22 mouse cellular contexts compared by ENCODE assay signal in genomic region chr13:17086547-17086946, GRCm38 (mm10).
A peak's percentile ranks its signal among the peaks of the same experiment; 100 is the strongest.
DNase-seq lines count a peak whose midpoint lies in the region; ATAC-seq lines count a peak whose summit lies in the region.
"Had no signal": no experiment of that assay in that cellular context is flagged by ENCODE, and none has a peak within 500 bp of the region (broad histone marks: within the 10 kb centered on the region; RNA-seq: fewer than 3 reads in every experiment).

No protein-coding gene starts in this region.

- no peaks in the 10 kb centered on the region for H3K36me3 ChIP-seq in embryonic facial prominence, embryonic 11.5 days (replicated peaks; ENCODE audit: control insufficient read depth, insufficient read depth, low read depth, low read length)
- H3K36me3 ChIP-seq in embryonic facial prominence, embryonic 10.5 days (replicated peaks) = no peaks in the 10 kb centered on the region
- no peaks in the 10 kb centered on the region for H3K36me3 ChIP-seq in limb, embryonic 12.5 days
- no peaks in the 10 kb centered on the region for H3K36me3 ChIP-seq in limb, embryonic 10.5 days
- no peaks in the 10 kb centered on the region for H3K36me3 ChIP-seq in embryonic facial prominence, embryonic 12.5 days
- H3K36me3 ChIP-seq: heart, embryonic 13.5 days; hindbrain, embryonic 13.5 days; midbrain, embryonic 15.5 days; neural tube, embryonic 15.5 days had no signal

- H3K9ac ChIP-seq in embryonic facial prominence, embryonic 11.5 days (replicated peaks; ENCODE audit: low read length) = no peak overlapping the region
- H3K9ac ChIP-seq in limb, embryonic 12.5 days (replicated peaks) = no peak overlapping the region
- no peak overlapping the region for H3K9ac ChIP-seq in embryonic facial prominence, embryonic 12.5 days
- H3K9ac ChIP-seq: forebrain, embryonic 13.5 days; heart, embryonic 13.5 days; hindbrain, embryonic 13.5 days; midbrain, embryonic 15.5 days; neural tube, embryonic 15.5 days had no signal

- 53% methylated on average over 2 of the region's 2 CpGs for WGBS in embryonic facial prominence, embryonic 11.5 days
- WGBS in embryonic facial prominence, embryonic 10.5 days = 73% methylated on average over 2 of the region's 2 CpGs
- 8% methylated on average over 2 of the region's 2 CpGs for WGBS in limb, embryonic 12.5 days
- WGBS in limb, embryonic 10.5 days = 65% methylated on average over 2 of the region's 2 CpGs
- WGBS in embryonic facial prominence, embryonic 12.5 days = 17% methylated on average over 2 of the region's 2 CpGs

- no peak for ATAC-seq in embryonic facial prominence, embryonic 11.5 days (replicated peaks; ENCODE audit: insufficient number of reproducible peaks, low FRiP score, low TSS enrichment, low read depth)
- peak; percentile 65; the same call in 1 of the 2 replicates for ATAC-seq in limb, embryonic 12.5 days (ENCODE audit: insufficient number of reproducible peaks, insufficient read depth, low FRiP score, low TSS enrichment, low read depth)
- ATAC-seq in embryonic facial prominence, embryonic 12.5 days (ENCODE audit: insufficient number of reproducible peaks, insufficient read depth, low FRiP score, low TSS enrichment) = no peak
- peak; percentile 65; the same call in 1 of the 2 replicates for ATAC-seq in megakaryocyte-erythroid progenitor cell, adult 5-6 weeks (replicated peaks; ENCODE audit: low FRiP score, low TSS enrichment, poor library complexity, severe bottlenecking)
- ATAC-seq: CD4-positive, CD25-positive, alpha-beta regulatory T cell, adult 4 months; forebrain, embryonic 13.5 days; inflammation-experienced regulatory T-cells, adult 6 months; midbrain, embryonic 15.5 days; Patski had no signal

- no peak overlapping the region for H3K4me2 ChIP-seq in embryonic facial prominence, embryonic 11.5 days (ENCODE audit: low read depth, low read length)
- no peak overlapping the region for H3K4me2 ChIP-seq in limb, embryonic 12.5 days
- no peak overlapping the region for H3K4me2 ChIP-seq in embryonic facial prominence, embryonic 12.5 days (replicated peaks)
- H3K4me2 ChIP-seq: forebrain, embryonic 13.5 days; heart, embryonic 13.5 days; hindbrain, embryonic 13.5 days; liver, embryonic 11.5 days; midbrain, embryonic 15.5 days; neural tube, embryonic 15.5 days had no signal

- H3K4me1 ChIP-seq in embryonic facial prominence, embryonic 11.5 days (ENCODE audit: control insufficient read depth, insufficient read depth, low read length) = no peaks in the 10 kb centered on the region
- peaks cover 20% of the 10 kb centered on the region for H3K4me1 ChIP-seq in embryonic facial prominence, embryonic 10.5 days
- H3K4me1 ChIP-seq in limb, embryonic 12.5 days (replicated peaks) = peaks cover 24% of the 10 kb centered on the region
- H3K4me1 ChIP-seq in limb, embryonic 10.5 days = peaks cover 24% of the 10 kb centered on the region; the same call in 1 of the 2 replicates
- peaks cover 21% of the 10 kb centered on the region; the same call in 1 of the 2 replicates for H3K4me1 ChIP-seq in embryonic facial prominence, embryonic 12.5 days
- H3K4me1 ChIP-seq: forebrain, embryonic 13.5 days; hindbrain, embryonic 13.5 days; megakaryocyte, embryonic 14.5 days; midbrain, embryonic 15.5 days; neural tube, embryonic 15.5 days had no signal

- no peaks in the 10 kb centered on the region for H3K27me3 ChIP-seq in embryonic facial prominence, embryonic 11.5 days (ENCODE audit: control insufficient read depth, insufficient read depth, low read length)
- H3K27me3 ChIP-seq in embryonic facial prominence, embryonic 10.5 days (replicated peaks; ENCODE audit: low read depth, poor library complexity, severe bottlenecking) = no peaks in the 10 kb centered on the region
- no peaks in the 10 kb centered on the region for H3K27me3 ChIP-seq in limb, embryonic 12.5 days
- no peaks in the 10 kb centered on the region for H3K27me3 ChIP-seq in limb, embryonic 10.5 days (ENCODE audit: low read depth, poor library complexity, severe bottlenecking)
- no peaks in the 10 kb centered on the region for H3K27me3 ChIP-seq in embryonic facial prominence, embryonic 12.5 days
- H3K27me3 ChIP-seq: forebrain, embryonic 13.5 days; heart, embryonic 13.5 days; hindbrain, embryonic 13.5 days; megakaryocyte, embryonic 14.5 days; midbrain, embryonic 15.5 days; neural tube, embryonic 15.5 days; Patski had no signal

- peak; percentile 1 for DNase-seq in embryonic facial prominence, embryonic 11.5 days (ENCODE audit: low spot score)
- DNase-seq in embryonic facial prominence, embryonic 10.5 days (ENCODE audit: low spot score) = no peak
- no peak for DNase-seq in limb, embryonic 10.5 days (ENCODE audit: low spot score)
- no peak for DNase-seq in right cerebral cortex, postnatal 14 days
- DNase-seq: adrenal gland, adult 8-10 months; cerebellum, adult 9-10 months; heart, adult 18-20 months; lung, postnatal 10 days; right cerebral cortex, postnatal 25 days had no signal

- H3K9me3 ChIP-seq in embryonic facial prominence, embryonic 11.5 days (replicated peaks; ENCODE audit: control insufficient read depth, low read length) = no peaks in the 10 kb centered on the region
- H3K9me3 ChIP-seq in embryonic facial prominence, embryonic 10.5 days = no peaks in the 10 kb centered on the region
- no peaks in the 10 kb centered on the region for H3K9me3 ChIP-seq in limb, embryonic 12.5 days
- no peaks in the 10 kb centered on the region for H3K9me3 ChIP-seq in limb, embryonic 10.5 days (replicated peaks)
- no peaks in the 10 kb centered on the region for H3K9me3 ChIP-seq in embryonic facial prominence, embryonic 12.5 days
- H3K9me3 ChIP-seq: forebrain, embryonic 13.5 days; heart, embryonic 13.5 days; hindbrain, embryonic 13.5 days; megakaryocyte, embryonic 14.5 days; midbrain, embryonic 15.5 days; neural tube, embryonic 15.5 days had no signal

- H3K4me3 ChIP-seq in embryonic facial prominence, embryonic 11.5 days (ENCODE audit: low read depth, low read length) = no peak overlapping the region
- H3K4me3 ChIP-seq in embryonic facial prominence, embryonic 10.5 days = no peak overlapping the region
- no peak overlapping the region for H3K4me3 ChIP-seq in limb, embryonic 12.5 days (replicated peaks)
- H3K4me3 ChIP-seq in limb, embryonic 10.5 days = no peak overlapping the region
- no peak overlapping the region for H3K4me3 ChIP-seq in embryonic facial prominence, embryonic 12.5 days
- H3K4me3 ChIP-seq: forebrain, embryonic 13.5 days; heart, embryonic 13.5 days; hindbrain, embryonic 13.5 days; megakaryocyte, embryonic 14.5 days; midbrain, embryonic 15.5 days; neural tube, embryonic 15.5 days had no signal

- no peak overlapping the region for H3K27ac ChIP-seq in embryonic facial prominence, embryonic 11.5 days (replicated peaks; ENCODE audit: low read depth, low read length)
- no peak overlapping the region for H3K27ac ChIP-seq in embryonic facial prominence, embryonic 10.5 days (replicated peaks)
- H3K27ac ChIP-seq in limb, embryonic 12.5 days = no peak overlapping the region
- no peak overlapping the region for H3K27ac ChIP-seq in limb, embryonic 10.5 days
- peak overlapping the region; percentile 41; the same call in 1 of the 2 replicates for H3K27ac ChIP-seq in embryonic facial prominence, embryonic 12.5 days
- H3K27ac ChIP-seq: forebrain, embryonic 13.5 days; heart, embryonic 13.5 days; hindbrain, embryonic 13.5 days; midbrain, embryonic 15.5 days; neural tube, embryonic 15.5 days had no signal

Comparison
In these comparisons a context has a peak if more than half of its experiments do, and no peak if none do; other contexts are left out.
1. ATAC-seq: peak in limb, embryonic 12.5 days (single experiment) and megakaryocyte-erythroid progenitor cell, adult 5-6 weeks (single experiment); none in embryonic facial prominence, embryonic 11.5 days (single experiment) and embryonic facial prominence, embryonic 12.5 days (single experiment).